Mouse (Mus musculus): Measurements from ENCODE around the gene Vwce.

GRCm38 (mm10) chr19:10605901-10606622 lies 28.0 kb upstream of the Vwce start:
- TF ChIP-seq FLI1 (IDR thresholded peaks at IDR 0.05; ENCODE audit: low read length) (no peak), GATA1 (IDR thresholded peaks at IDR 0.05; ENCODE audit: borderline replicate concordance, low read length) (no peak)
